Comparison of ENCODE assay signal across 9 mouse cellular contexts in genomic region chr6:30460750-30461446, GRCm38 (mm10). TPM values are rescaled to one million over a fixed set of nuclear protein-coding genes. Genes with fewer than 3 reads are reported as not detected.
DNase-seq lines count a peak whose midpoint lies in the region; ATAC-seq and TF ChIP-seq lines count a peak whose summit lies in the region.
"Had no signal": no experiment of that assay in that cellular context is flagged by ENCODE, and none has a peak within 500 bp of the region (broad histone marks: within the 10 kb centered on the region; RNA-seq: fewer than 3 reads in every experiment).

No protein-coding gene starts in this region.

- TF ChIP-seq CTCF in layer of hippocampus, adult 2 months (conservative IDR thresholded peaks at IDR 0.05): no peak

- H3K4me1 ChIP-seq in megakaryocyte, embryonic 14.5 days: peaks cover 58% of the 10 kb centered on the region
- H3K4me1 ChIP-seq in forebrain, embryonic 11.5 days (replicated peaks; ENCODE audit: control insufficient read depth, insufficient read depth, low read length): peaks cover 26% of the 10 kb centered on the region; the same call in 1 of the 2 replicates
- peaks cover 43% of the 10 kb centered on the region for H3K4me1 ChIP-seq in hindbrain, embryonic 10.5 days (replicated peaks)
- H3K4me1 ChIP-seq in liver, embryonic 15.5 days (replicated peaks): peaks cover 38% of the 10 kb centered on the region

- ATAC-seq in megakaryocyte, adult 5-6 weeks (ENCODE audit: poor library complexity, severe bottlenecking): no peak
- ATAC-seq in forebrain, embryonic 11.5 days (replicated peaks; ENCODE audit: low FRiP score): peak; percentile 94
- peak; percentile 72 for ATAC-seq in liver, embryonic 15.5 days (ENCODE audit: insufficient read depth)
- no peak for ATAC-seq in activated CD4-positive, CD25-positive, alpha-beta regulatory T cell, adult 4 months

- no peaks in the 10 kb centered on the region for H3K36me3 ChIP-seq in megakaryocyte, embryonic 14.5 days (replicated peaks; ENCODE audit: low read length)
- H3K36me3 ChIP-seq in forebrain, embryonic 11.5 days (ENCODE audit: control insufficient read depth, insufficient read depth, low read length): no peaks in the 10 kb centered on the region
- peaks cover 6% of the 10 kb centered on the region; the same call in 1 of the 2 replicates for H3K36me3 ChIP-seq in hindbrain, embryonic 10.5 days
- no peaks in the 10 kb centered on the region for H3K36me3 ChIP-seq in liver, embryonic 15.5 days (replicated peaks)

- H3K9me3 ChIP-seq in megakaryocyte, embryonic 14.5 days: no peaks in the 10 kb centered on the region
- no peaks in the 10 kb centered on the region for H3K9me3 ChIP-seq in forebrain, embryonic 11.5 days (ENCODE audit: control insufficient read depth, low read length)
- no peaks in the 10 kb centered on the region for H3K9me3 ChIP-seq in hindbrain, embryonic 10.5 days
- H3K9me3 ChIP-seq in liver, embryonic 15.5 days (replicated peaks): no peaks in the 10 kb centered on the region

- H3K4me2 ChIP-seq in forebrain, embryonic 11.5 days (ENCODE audit: low read depth, low read length, severe bottlenecking): peak overlapping the region; percentile 63; the same call in 1 of the 2 replicates
- H3K4me2 ChIP-seq in liver, embryonic 15.5 days: peak overlapping the region; percentile 86

- H3K27ac ChIP-seq in forebrain, embryonic 11.5 days (ENCODE audit: low read depth, low read length): peak overlapping the region; percentile 99
- peak overlapping the region; percentile 95 for H3K27ac ChIP-seq in hindbrain, embryonic 10.5 days
- H3K27ac ChIP-seq in layer of hippocampus, adult 2 months: peak overlapping the region; percentile 95
- H3K27ac ChIP-seq in liver, embryonic 15.5 days (replicated peaks): peak overlapping the region; percentile 68
- H3K27ac ChIP-seq: macrophage had no signal

- H3K4me3 ChIP-seq in megakaryocyte, embryonic 14.5 days (replicated peaks): peak overlapping the region; percentile 50
- H3K4me3 ChIP-seq in forebrain, embryonic 11.5 days (ENCODE audit: low read depth, low read length): peak overlapping the region; percentile 4; the same call in 1 of the 2 replicates
- peak overlapping the region; percentile 59 for H3K4me3 ChIP-seq in hindbrain, embryonic 10.5 days
- H3K4me3 ChIP-seq in layer of hippocampus, adult 2 months: peak overlapping the region; percentile 23; the same call in 1 of the 2 replicates
- H3K4me3 ChIP-seq in liver, embryonic 15.5 days (replicated peaks): no peak overlapping the region

- WGBS in forebrain, embryonic 11.5 days: 9% methylated on average over 19 of the region's 19 CpGs
- WGBS in hindbrain, embryonic 10.5 days: 12% methylated on average over 19 of the region's 19 CpGs
- WGBS in liver, embryonic 15.5 days (ENCODE audit: insufficient replicate concordance): 32% methylated on average over 19 of the region's 19 CpGs

- H3K9ac ChIP-seq in forebrain, embryonic 11.5 days (ENCODE audit: low read length): peak overlapping the region; percentile 81
- H3K9ac ChIP-seq in liver, embryonic 15.5 days: no peak overlapping the region

- peak; percentile 93 for DNase-seq in forebrain, embryonic 11.5 days (ENCODE audit: low spot score)
- DNase-seq in hindbrain, embryonic 10.5 days (ENCODE audit: low spot score): peak; percentile 90
- DNase-seq in layer of hippocampus, adult 2 months (ENCODE audit: low spot score in 2 of 2): peak; percentile 81 to 93
- DNase-seq in ovary, postnatal 36 days (ENCODE audit: low spot score): peak; percentile 66

- H3K27me3 ChIP-seq in megakaryocyte, embryonic 14.5 days (replicated peaks): peaks cover 54% of the 10 kb centered on the region
- no peaks in the 10 kb centered on the region for H3K27me3 ChIP-seq in forebrain, embryonic 11.5 days (ENCODE audit: control insufficient read depth, insufficient read depth, low read length)
- H3K27me3 ChIP-seq in hindbrain, embryonic 10.5 days (ENCODE audit: insufficient read depth, poor library complexity, severe bottlenecking): peaks cover 5% of the 10 kb centered on the region; the same call in 1 of the 2 replicates
- H3K27me3 ChIP-seq in liver, embryonic 15.5 days: peaks cover 38% of the 10 kb centered on the region

RNA-seq across cellular contexts. Expression of gene Tmem209, which starts 48.7 kb away (rescaled TPM):
- polyA plus RNA-seq in megakaryocyte, embryonic 14.5 days (2012; ENCODE audit: insufficient read depth, low replicate concordance): 1.7 TPM in 1 of 2 replicates, not detected in the other
- total RNA-seq in megakaryocyte, adult 5-6 weeks (2015): 40.3 and 42.3 TPM in 2 replicates
- 24.0 and 39.0 TPM in 2 replicates for total RNA-seq in megakaryocyte, adult 5-6 weeks (2017)
- 54.2 and 60.2 TPM in 2 replicates for polyA plus RNA-seq in forebrain, embryonic 11.5 days (2014; fragmentation: Nextera tagmentation; extraction: Ambion mirVana)
- 38.3 and 40.3 TPM in 2 replicates for polyA plus RNA-seq in hindbrain, embryonic 10.5 days (2016; fragmentation: Nextera tagmentation; extraction: Ambion mirVana)
- total RNA-seq in layer of hippocampus, adult 2 months (2021): 10 to 100 TPM; 19.5 to 23.0 TPM
- 19.2 and 19.4 TPM in 2 replicates for polyA plus RNA-seq in liver, embryonic 15.5 days (2015; fragmentation: Nextera tagmentation; extraction: Ambion mirVana)
- 10 to 100 TPM; 48.4 to 59.2 TPM for polyA plus RNA-seq in activated CD4-positive, CD25-positive, alpha-beta regulatory T cell, adult 4 months (2017; shearing (Covaris generic))

RNA-seq across cellular contexts. Expression of gene Ssmem1, which starts 48.8 kb away (rescaled TPM):
- polyA plus RNA-seq in megakaryocyte, embryonic 14.5 days (2012; ENCODE audit: insufficient read depth, low replicate concordance): not detected in 2 replicates
- total RNA-seq in megakaryocyte, adult 5-6 weeks (2015): 0.68 TPM in 1 of 2 replicates, not detected in the other
- 0.44 and 1.1 TPM in 2 replicates for total RNA-seq in megakaryocyte, adult 5-6 weeks (2017)
- polyA plus RNA-seq in forebrain, embryonic 11.5 days (2014; fragmentation: Nextera tagmentation; extraction: Ambion mirVana): not detected in 2 replicates
- 0.34 and 0.35 TPM in 2 replicates for polyA plus RNA-seq in hindbrain, embryonic 10.5 days (2016; fragmentation: Nextera tagmentation; extraction: Ambion mirVana)
- 1 to 10 TPM in 1 of 2 experiments, under 1 TPM in 1; 0.32 to 1.3 TPM for total RNA-seq in layer of hippocampus, adult 2 months (2021)
- polyA plus RNA-seq in liver, embryonic 15.5 days (2015; fragmentation: Nextera tagmentation; extraction: Ambion mirVana): 0.14 and 0.21 TPM in 2 replicates
- not detected for polyA plus RNA-seq in activated CD4-positive, CD25-positive, alpha-beta regulatory T cell, adult 4 months (2017; shearing (Covaris generic))
- polyA plus RNA-seq: macrophage had no signal

RNA-seq across cellular contexts. Expression of gene Klhdc10, which starts 59.2 kb away (rescaled TPM):
- 6.6 and 8.2 TPM in 2 replicates for polyA plus RNA-seq in megakaryocyte, embryonic 14.5 days (2012; ENCODE audit: insufficient read depth, low replicate concordance)
- total RNA-seq in megakaryocyte, adult 5-6 weeks (2015): 14.5 and 16.4 TPM in 2 replicates
- 35.3 and 40.8 TPM in 2 replicates for total RNA-seq in megakaryocyte, adult 5-6 weeks (2017)
- polyA plus RNA-seq in forebrain, embryonic 11.5 days (2014; fragmentation: Nextera tagmentation; extraction: Ambion mirVana): 33.0 and 37.4 TPM in 2 replicates
- 26.1 and 29.2 TPM in 2 replicates for polyA plus RNA-seq in hindbrain, embryonic 10.5 days (2016; fragmentation: Nextera tagmentation; extraction: Ambion mirVana)
- 10 to 100 TPM; 88.8 to 96.1 TPM for total RNA-seq in layer of hippocampus, adult 2 months (2021)
- polyA plus RNA-seq in liver, embryonic 15.5 days (2015; fragmentation: Nextera tagmentation; extraction: Ambion mirVana): 8.2 and 8.3 TPM in 2 replicates
- polyA plus RNA-seq in activated CD4-positive, CD25-positive, alpha-beta regulatory T cell, adult 4 months (2017; shearing (Covaris generic)): 1 to 10 TPM; 2.1 to 2.5 TPM

Comparison
In these comparisons a context has a peak if more than half of its experiments do, and no peak if none do; other contexts are left out.
1. ATAC-seq: peak in forebrain, embryonic 11.5 days (single experiment) and liver, embryonic 15.5 days (single experiment); none in megakaryocyte, adult 5-6 weeks (single experiment) and activated CD4-positive, CD25-positive, alpha-beta regulatory T cell, adult 4 months (single experiment).
2. Peak in every context shown above with its lines, with median percentiles within 50 percentile points of each other: DNase-seq and H3K27ac ChIP-seq.